8 mouse cellular contexts compared by ENCODE assay signal in the genomic region with DNA sequence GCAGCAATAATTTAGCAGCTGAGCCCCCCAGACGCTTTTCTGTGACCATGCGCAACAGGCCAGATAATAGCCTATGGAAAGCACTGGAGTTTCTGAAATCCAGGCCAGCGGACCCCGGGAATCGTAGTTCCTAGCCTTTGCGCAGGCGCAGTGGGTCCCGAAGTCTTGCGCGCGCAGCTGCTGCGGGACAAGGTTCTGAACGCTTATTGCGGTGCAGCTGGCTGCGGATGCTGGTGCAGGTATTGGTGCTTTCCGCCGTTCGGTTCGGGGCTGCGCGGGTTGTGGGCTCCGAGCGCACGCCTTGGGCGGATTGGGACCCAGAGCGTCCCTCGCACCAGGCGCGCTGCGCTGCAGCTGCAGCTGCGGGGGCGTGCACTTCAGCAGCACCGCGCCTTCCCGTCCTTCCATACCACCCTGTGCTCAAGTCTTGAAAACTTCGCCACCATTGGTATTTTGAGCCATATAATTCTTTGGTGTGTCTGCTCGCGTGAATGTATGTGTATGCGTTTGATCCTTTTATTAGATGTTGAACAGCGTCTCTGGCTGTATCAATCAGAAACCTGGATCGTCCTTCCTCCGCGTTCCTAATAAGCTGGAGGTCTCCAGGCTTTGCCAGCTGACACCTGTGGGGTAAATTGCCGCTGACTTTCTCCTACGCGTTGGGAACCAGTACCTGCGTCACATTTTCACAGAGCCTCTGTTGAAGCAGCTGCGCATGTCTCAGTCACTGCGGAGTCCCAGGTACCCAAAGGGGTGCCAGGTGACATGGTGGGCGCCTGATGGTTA. TPM values are rescaled to one million over a fixed set of nuclear protein-coding genes. Genes with fewer than 3 reads are reported as not detected.
A peak's percentile ranks its signal among the peaks of the same experiment; 100 is the strongest.
DNase-seq lines count a peak whose midpoint lies in the region; ATAC-seq lines count a peak whose summit lies in the region.

Gene Zkscan16, plus strand, starts transcription at position 209 of the 786 bp plus-strand sequence.

- H3K9me3 ChIP-seq in intestine, embryonic 16.5 days (ENCODE audit: control insufficient read depth, low read length), result no peaks in the 10 kb centered on the region

- H3K4me1 ChIP-seq in intestine, embryonic 16.5 days (ENCODE audit: control insufficient read depth, insufficient read depth, low read length), result peaks cover 3% of the 10 kb centered on the region; the same call in 1 of the 2 replicates

- peak within 1 kb of the TSS; percentile 82 for H3K4me3 ChIP-seq in intestine, embryonic 16.5 days (ENCODE audit: low read length)

- no peaks in the 10 kb centered on the region for H3K36me3 ChIP-seq in intestine, embryonic 16.5 days (ENCODE audit: control insufficient read depth, insufficient read depth, low read length)

- DNase-seq in adrenal gland, postnatal 10 days, result peak; percentile 88
- peak; percentile 83 for DNase-seq in embryo, embryonic 11.5 days (ENCODE audit: low read depth, low spot score)
- peak; percentile 95 for DNase-seq in left cerebral cortex, postnatal 14 days (ENCODE audit: low spot score in 2 of 2)
- peak; percentile 96 for DNase-seq in right cerebral cortex, postnatal 14 days
- peak; percentile 76 for DNase-seq in urinary bladder, postnatal 14 days (ENCODE audit: low spot score)

- H3K27ac ChIP-seq in intestine, embryonic 16.5 days (ENCODE audit: low read length), result no peak within 1 kb of the TSS

- intact Hi-C loops in left cerebral cortex, postnatal 14 days (cut with DNase I), result loop anchor here (2.0 kb wide), 1 partner anchor 33 kb away; no protein-coding TSS in a partner anchor

- peak within 1 kb of the TSS; percentile 78 for H3K9ac ChIP-seq in intestine, embryonic 16.5 days (ENCODE audit: low read depth, low read length)

- peak within 1 kb of the TSS; percentile 91 for H3K4me2 ChIP-seq in intestine, embryonic 16.5 days (ENCODE audit: low read depth, low read length)

- H3K27me3 ChIP-seq in intestine, embryonic 16.5 days (replicated peaks; ENCODE audit: control insufficient read depth, insufficient read depth, low read length), result peaks cover 4% of the 10 kb centered on the region; the same call in 1 of the 2 replicates

- 1% methylated on average over 50 of the region's 50 CpGs for WGBS in intestine, embryonic 16.5 days

- peak; percentile 76 for ATAC-seq in granulocyte monocyte progenitor cell, adult 5-6 weeks (replicated peaks; ENCODE audit: poor library complexity, severe bottlenecking)
- ATAC-seq in intestine, embryonic 16.5 days, result peak; percentile 91
- ATAC-seq in megakaryocyte progenitor cell, adult 5-6 weeks (replicated peaks; ENCODE audit: poor library complexity), result peak; percentile 87

RNA-seq across cellular contexts. Expression of gene Zkscan16, which starts in this region (rescaled TPM):
- total RNA-seq in adrenal gland, postnatal 10 days (2021), result 1 to 10 TPM; 2.1 to 2.9 TPM
- not detected in 2 replicates for total RNA-seq in granulocyte monocyte progenitor cell, adult 5-6 weeks (2014; fragmentation: Nextera tagmentation)
- total RNA-seq in granulocyte monocyte progenitor cell, adult 5-6 weeks (2017), result not detected in 2 replicates
- polyA plus RNA-seq in intestine, embryonic 16.5 days (2015; fragmentation: Nextera tagmentation; extraction: Ambion mirVana), result 0.16 and 0.29 TPM in 2 replicates
- total RNA-seq in left cerebral cortex, postnatal 14 days (2021), result 10 to 100 TPM; 23.2 to 31.1 TPM
- total RNA-seq in megakaryocyte progenitor cell, adult 5-6 weeks (2015), result not detected in 2 replicates
- total RNA-seq in megakaryocyte progenitor cell, adult 5-6 weeks (2017), result not detected in 2 replicates

Comparison
In these comparisons a context has a peak if more than half of its experiments do, and no peak if none do; other contexts are left out.
1. RNA of gene Zkscan16 (total RNA-seq): 23.2 to 31.1 TPM in left cerebral cortex, postnatal 14 days; 2.1 to 2.9 TPM in adrenal gland, postnatal 10 days, not detected in granulocyte monocyte progenitor cell, adult 5-6 weeks and not detected in megakaryocyte progenitor cell, adult 5-6 weeks; every median in the first group is over 4 times any median in the second.
2. Peak in ATAC-seq in granulocyte monocyte progenitor cell, adult 5-6 weeks; RNA of the gene not detected or under 1 TPM.
3. Peak in ATAC-seq, H3K4me3 ChIP-seq, H3K9ac ChIP-seq and H3K4me2 ChIP-seq in intestine, embryonic 16.5 days; RNA of the gene not detected or under 1 TPM.
4. Peak in ATAC-seq in megakaryocyte progenitor cell, adult 5-6 weeks; RNA of the gene not detected or under 1 TPM.
5. Peak in every context shown above with its lines, with median percentiles within 50 percentile points of each other: DNase-seq and ATAC-seq.